Mouse (Mus musculus) adrenal gland, postnatal 10 days (tissue): ENCODE results near the gene Gm17622. TPM values are rescaled to one million over a fixed set of nuclear protein-coding genes. Genes with fewer than 3 reads are reported as not detected.

ENCODE experiments used
- DNase-seq: peaks from one replicate; pipeline ENCODE4 v3.0.0; 2021; ENCODE audit warnings: mixed read lengths
- long read RNA-seq, 2 experiments: library from polyadenylated mRNA; stranded (forward); transcript quantifications; one replicate each; pipeline ENCODE4 v2.0.0; 2021
- total RNA-seq, 2 experiments: library from RNA; stranded (reverse); gene quantifications; 2 replicates each; pipeline ENCODE4 v1.2.3; 2021

Gene Gm17622
- total RNA-seq, result not detected
- long read RNA-seq, experiment 1, result 0 reads
- long read RNA-seq, experiment 2, result 0 reads

- no peak for DNase-seq
Observed at GRCm38 (mm10) chr13:96490433-96490832, at the start of gene Gm17622. TSS of gene Gm17622 (plus strand) at chr13:96490733.

GRCm38 (mm10) chr13:96450205-96450856 is 40.2 kb upstream of the Gm17622 start:
- DNase-seq, result no peak

- DNase-seq, result peak; percentile 59
Observed at GRCm38 (mm10) chr13:96450869-96451268, 39.7 kb upstream of the Gm17622 start.

DNA sequence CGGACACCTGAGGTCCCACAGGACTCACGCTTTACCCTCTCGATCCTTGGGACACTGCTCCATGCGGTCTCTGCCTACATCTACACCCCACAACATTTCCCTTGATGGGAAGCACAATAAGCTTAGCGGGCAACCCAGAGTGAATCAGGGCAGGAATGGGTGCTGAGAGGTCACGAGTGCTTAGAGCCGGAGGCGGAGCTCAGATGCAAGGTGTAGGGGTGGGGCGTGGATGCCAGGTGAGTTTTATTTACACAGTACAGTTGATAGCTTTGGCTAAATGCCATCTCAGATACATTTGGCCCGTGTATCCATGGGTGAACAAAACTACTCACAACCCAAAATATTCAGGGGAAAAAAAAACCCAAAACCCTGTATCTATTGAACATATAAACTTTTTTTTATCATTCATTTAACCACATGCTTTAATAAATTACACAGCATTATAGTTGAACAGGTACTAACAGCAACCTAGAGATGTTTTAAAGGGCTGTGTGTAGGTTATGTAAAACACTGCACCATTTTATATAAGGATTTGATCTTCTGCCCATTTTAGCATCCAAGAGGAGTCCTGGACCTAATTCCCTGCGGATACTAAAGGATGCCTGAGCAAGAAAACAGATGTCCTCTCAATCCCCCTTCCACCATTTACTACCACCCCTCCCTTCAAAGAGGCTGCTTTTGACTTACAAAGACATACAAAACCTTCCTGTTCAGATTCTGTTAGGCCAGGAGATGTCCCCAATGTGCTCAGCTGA is 39.0 kb upstream of the Gm17622 start:
- no peak for DNase-seq

- DNase-seq, result no peak
Observed at GRCm38 (mm10) chr13:96452621-96453020, 37.9 kb upstream of the Gm17622 start.

GRCm38 (mm10) chr13:96454288-96454687 is 36.2 kb upstream of the Gm17622 start:
- DNase-seq, result peak; percentile 56

DNA sequence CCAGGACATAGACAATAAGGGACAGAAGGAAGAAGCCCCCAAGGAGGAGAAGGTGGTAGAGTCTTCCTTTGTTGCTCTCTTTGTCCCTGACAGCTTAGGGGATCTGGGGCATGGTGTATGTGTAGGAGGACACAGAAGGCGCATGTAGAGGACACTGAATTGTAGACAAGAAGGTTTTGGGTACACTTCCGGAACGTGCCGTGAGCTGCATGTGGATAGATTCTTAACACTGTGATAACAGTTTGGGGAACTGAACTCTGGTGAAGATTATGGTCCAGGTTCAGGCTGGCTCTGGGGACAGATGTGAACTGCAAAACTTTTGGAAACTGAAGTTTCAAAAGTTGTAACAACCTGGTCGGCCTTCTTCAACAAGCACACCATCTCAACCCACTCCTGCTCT is 33.0 kb upstream of the Gm17622 start:
- DNase-seq, result no peak

DNA sequence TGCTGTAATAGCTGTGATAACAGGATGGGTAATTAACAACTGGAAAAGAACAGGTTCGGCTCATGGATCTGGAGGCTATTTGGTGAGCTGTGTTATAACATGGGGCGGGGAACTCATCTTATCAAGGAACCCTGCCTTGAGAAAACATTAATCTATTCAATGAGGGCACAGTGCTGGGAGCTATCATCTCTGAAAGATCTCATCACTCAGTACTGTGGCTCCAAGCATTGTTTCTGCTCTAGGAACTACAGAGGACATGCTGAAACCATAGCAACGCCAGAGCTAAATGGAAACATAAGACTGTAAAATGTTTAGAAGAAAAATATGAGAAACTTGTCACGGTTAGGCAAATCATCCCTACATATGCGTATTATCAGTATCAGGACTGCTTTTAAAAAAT is 32.5 kb upstream of the Gm17622 start:
- DNase-seq, result no peak

DNA sequence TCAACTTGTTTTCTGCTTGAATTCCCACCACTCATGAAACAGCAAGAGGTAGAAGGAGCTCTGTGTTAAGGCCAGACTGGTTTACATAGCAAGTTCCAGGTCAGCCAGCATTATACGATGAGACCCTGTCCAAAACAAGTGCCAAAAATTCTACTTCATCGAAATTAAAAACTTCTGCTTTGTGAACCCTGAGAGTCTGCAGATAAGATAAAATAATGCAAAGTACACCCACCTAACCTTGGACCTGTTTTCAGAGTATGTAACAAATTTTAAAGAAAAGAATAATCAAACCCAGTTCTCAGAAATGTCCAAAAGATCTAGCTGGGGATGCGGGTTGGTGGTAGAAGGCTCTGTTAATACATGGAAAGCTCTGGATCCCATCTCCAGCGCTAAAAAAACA is 31.9 kb upstream of the Gm17622 start:
- no peak for DNase-seq

- no peak for DNase-seq
Observed at GRCm38 (mm10) chr13:96462644-96463043, 27.9 kb upstream of the Gm17622 start.

DNA sequence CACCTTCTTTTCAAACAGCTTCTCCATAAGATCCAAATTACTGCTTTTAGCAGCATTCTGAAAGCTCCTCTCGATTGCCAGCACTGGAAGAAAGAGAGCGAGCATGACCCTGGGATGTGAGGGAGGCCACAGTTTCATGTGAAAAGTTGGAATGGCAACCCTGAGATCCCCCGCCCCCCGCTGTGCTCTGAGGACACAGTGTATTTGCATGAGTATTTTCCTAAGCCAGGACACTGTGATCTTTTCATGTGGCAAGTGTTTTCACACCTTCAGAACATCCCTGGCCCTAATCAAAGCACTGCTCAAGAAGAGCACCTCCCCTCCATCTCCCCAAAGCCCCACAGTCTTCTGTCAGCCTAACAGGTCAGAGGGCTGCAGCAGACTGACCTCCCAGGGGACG is 25.2 kb upstream of the Gm17622 start:
- DNase-seq, result peak; percentile 18

- no peak for DNase-seq
Observed at GRCm38 (mm10) chr13:96468678-96469077, 21.9 kb upstream of the Gm17622 start.

GRCm38 (mm10) chr13:96470556-96470955 is 20.0 kb upstream of the Gm17622 start:
- no peak for DNase-seq

DNA sequence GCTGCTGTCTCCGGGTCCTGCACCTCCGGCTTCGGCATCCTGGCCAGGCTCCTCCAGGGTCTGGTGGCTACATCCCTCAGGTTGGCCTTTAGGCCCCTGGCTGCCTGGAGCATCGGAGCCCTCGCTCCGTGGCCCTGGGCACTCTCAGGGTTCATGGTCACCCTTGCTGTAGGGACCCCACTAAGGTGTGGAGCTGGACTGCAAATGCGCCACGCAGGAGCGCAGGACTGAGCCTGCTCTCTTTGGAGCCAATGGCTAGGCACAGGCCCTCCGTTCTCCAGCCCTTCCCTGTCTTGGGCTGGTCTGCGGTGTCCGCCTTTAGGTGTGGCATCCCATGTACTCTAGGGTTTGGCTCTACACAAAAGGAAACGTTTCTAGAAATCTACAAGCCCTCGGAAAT is 19.6 kb upstream of the Gm17622 start, which contains the start of gene Ankdd1b:
Ankdd1b (minus strand) TSS at position 242 of the 400 bp plus-strand sequence.
- no peak for DNase-seq

GRCm38 (mm10) chr13:96477226-96477625 is 13.3 kb upstream of the Gm17622 start:
- DNase-seq, result peak; percentile 49

- DNase-seq, result no peak
Observed at GRCm38 (mm10) chr13:96478991-96479390, 11.5 kb upstream of the Gm17622 start.

GRCm38 (mm10) chr13:96487230-96487629 is 3.3 kb upstream of the Gm17622 start:
- DNase-seq, result no peak

GRCm38 (mm10) chr13:96487968-96488367 is 2.6 kb upstream of the Gm17622 start:
- DNase-seq, result no peak

DNA sequence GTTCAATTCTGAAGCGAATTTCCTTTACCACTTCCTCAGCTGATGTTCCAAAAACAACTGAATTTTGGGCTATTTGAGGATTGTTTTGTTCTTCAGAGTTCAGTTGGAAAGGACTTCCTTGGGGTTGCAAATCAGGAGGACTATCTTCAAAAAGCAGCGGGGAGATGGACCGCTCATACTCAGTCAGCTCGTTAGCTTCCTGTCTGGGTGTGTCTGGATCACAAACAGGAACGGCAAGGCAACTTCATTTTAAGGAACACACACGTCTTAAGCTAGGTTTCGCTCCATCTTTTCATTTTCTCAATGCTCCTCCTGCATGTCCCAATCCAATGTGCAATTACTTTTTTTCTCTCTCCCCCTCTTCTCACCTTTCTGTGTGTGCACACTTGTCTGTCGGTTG is 6.1 kb downstream of the Gm17622 start:
- no peak for DNase-seq

- DNase-seq, result no peak
Observed at GRCm38 (mm10) chr13:96499891-96500290, 9.4 kb downstream of the Gm17622 start.

- no peak for DNase-seq
Observed at GRCm38 (mm10) chr13:96505661-96506060, 15.1 kb downstream of the Gm17622 start.

- no peak for DNase-seq
Observed at GRCm38 (mm10) chr13:96506313-96506712, 15.8 kb downstream of the Gm17622 start.

DNA sequence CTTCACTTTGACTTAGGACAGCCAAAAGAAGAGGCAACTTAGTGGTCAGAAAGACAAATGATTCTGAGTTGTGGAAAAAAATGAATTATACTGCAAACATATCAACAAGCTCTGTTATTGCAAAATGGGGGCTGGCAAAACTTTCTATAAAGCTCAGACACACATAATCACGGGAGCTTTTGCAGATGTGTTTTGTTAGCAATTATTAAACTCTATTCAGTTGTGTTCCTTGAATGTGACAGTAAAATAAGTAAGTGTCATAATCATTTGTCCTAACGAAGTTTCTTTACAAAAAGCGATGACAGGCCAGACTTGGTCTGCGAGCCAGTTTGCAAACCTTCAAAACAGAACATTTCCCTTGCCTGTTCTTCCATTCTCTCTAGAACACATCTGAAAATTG is 17.0 kb downstream of the Gm17622 start:
- no peak for DNase-seq

DNA sequence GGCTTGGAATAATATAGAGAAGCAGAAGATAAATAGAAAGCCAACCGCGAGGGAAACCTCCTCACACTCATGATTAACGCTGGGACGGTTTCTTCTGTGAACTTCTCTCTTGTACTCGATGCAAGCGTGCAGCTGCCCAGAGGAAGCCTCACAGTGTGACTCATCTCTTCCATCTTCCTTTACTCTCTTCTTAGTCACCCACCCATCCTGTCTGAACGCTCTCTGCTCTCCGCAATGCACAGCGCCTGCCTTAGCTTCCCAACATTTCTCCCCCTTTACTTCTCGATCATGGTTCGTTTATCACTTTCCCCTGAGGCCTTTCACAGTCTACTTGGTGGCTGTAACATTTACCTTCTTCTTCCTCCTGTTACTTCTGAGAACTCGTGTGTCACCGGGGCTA is 20.1 kb downstream of the Gm17622 start:
- DNase-seq, result peak; percentile 46
